Mouse (Mus musculus): ENCODE measurements around the gene Kif1c. TPM values are rescaled to one million over a fixed set of nuclear protein-coding genes. Genes with fewer than 3 reads are reported as not detected.

Kif1c gene
- polyA plus RNA-seq (2017; shearing (Covaris generic)) = 0.38 TPM

GRCm38 (mm10) chr11:70699722-70700556 is at the start of gene Kif1c, which contains the start of gene Inca1:
TSS of gene Kif1c (plus strand) at chr11:70700548.
TSS of gene Inca1 (minus strand) at chr11:70700155.

GRCm38 (mm10) chr11:70654198-70654922 is 46.0 kb upstream of the Kif1c start, which contains the start of gene Pfn1:
TSS of gene Pfn1 (minus strand) at chr11:70654644.

GRCm38 (mm10) chr11:70656964-70657363 is 43.4 kb upstream of the Kif1c start, which contains the start of gene Eno3:
TSS of gene Eno3 (plus strand) at chr11:70657202.

GRCm38 (mm10) chr11:70668771-70669505 is 31.4 kb upstream of the Kif1c start, which contains the start of gene Spag7:
TSS of gene Spag7 (minus strand) at chr11:70669416.

DNA sequence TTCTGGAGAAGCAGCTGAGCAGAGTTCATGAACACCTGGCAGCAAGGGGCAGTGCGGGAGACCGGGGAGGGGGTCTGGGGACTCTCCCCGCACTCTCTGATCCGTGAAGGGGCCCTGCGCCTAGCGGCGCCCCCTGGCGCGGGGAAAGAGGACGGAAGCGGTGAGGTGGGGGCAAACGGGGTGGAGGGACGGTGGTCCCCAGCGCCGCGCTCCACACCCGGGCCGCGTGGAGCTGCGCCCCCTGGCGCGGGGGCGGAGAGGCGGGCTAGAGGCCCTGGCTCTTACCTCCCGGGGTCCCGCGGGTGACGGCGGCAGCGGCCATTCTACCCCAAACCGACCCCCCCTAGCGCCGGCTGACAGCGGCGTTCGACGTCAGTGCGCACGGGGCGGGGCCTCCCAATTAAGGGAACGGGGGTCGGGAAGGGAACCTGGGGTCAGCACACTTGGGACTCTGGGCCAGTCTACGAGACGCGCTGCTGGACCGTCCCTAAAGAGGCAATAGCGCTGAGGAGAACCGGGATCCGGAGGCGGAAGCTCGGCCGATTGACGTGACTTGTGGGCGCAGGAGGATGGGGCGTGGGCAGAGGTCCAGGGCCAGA is 12.6 kb upstream of the Kif1c start, which contains the start of gene Camta2:
Gene Camta2 (minus strand): TSS at position 505 of the 599 bp plus-strand sequence.

GRCm38 (mm10) chr11:70763936-70764808 is 63.8 kb downstream of the Kif1c start, which contains the start of gene Zfp3:
TSS of gene Zfp3 (plus strand) at chr11:70764209.

Other genes starting within 250 kb of the Kif1c start
- 81.1 TPM for gene Med11, start 248.6 kb upstream of the Kif1c start, polyA plus RNA-seq (2017; shearing (Covaris generic))
- not detected for gene Zmynd15, start 241.1 kb upstream of the Kif1c start, polyA plus RNA-seq (2017; shearing (Covaris generic))
- gene Cxcl16, start 240.6 kb upstream of the Kif1c start, polyA plus RNA-seq (2017; shearing (Covaris generic)) = 0.57 TPM
- gene Tm4sf5, start 195.3 kb upstream of the Kif1c start, polyA plus RNA-seq (2017; shearing (Covaris generic)) = 4.0 TPM
- gene Vmo1, start 185.9 kb upstream of the Kif1c start, polyA plus RNA-seq (2017; shearing (Covaris generic)) = not detected
- not detected for gene Gltpd2, start 181.4 kb upstream of the Kif1c start, polyA plus RNA-seq (2017; shearing (Covaris generic))
- 374 TPM for gene Psmb6, start 175.2 kb upstream of the Kif1c start, polyA plus RNA-seq (2017; shearing (Covaris generic))
- not detected for gene Gm40193, start 167.6 kb upstream of the Kif1c start, polyA plus RNA-seq (2017; shearing (Covaris generic))
- gene Pld2, start 160.5 kb upstream of the Kif1c start, polyA plus RNA-seq (2017; shearing (Covaris generic)) = 2.5 TPM
- 8.1 TPM for gene Mink1, start 137.7 kb upstream of the Kif1c start, polyA plus RNA-seq (2017; shearing (Covaris generic))
- gene 4930544D05Rik, start 84.7 kb upstream of the Kif1c start, polyA plus RNA-seq (2017; shearing (Covaris generic)) = not detected
- gene Chrne, start 81.3 kb upstream of the Kif1c start, polyA plus RNA-seq (2017; shearing (Covaris generic)) = 1.1 TPM
- gene Gp1ba, start 61.4 kb upstream of the Kif1c start, polyA plus RNA-seq (2017; shearing (Covaris generic)) = 0.10 TPM
- gene Rnf167, start 53.3 kb upstream of the Kif1c start, polyA plus RNA-seq (2017; shearing (Covaris generic)) = 396 TPM
- 170 TPM for gene Slc25a11, start 53.1 kb upstream of the Kif1c start, polyA plus RNA-seq (2017; shearing (Covaris generic))
- gene Pfn1, start 45.9 kb upstream of the Kif1c start, polyA plus RNA-seq (2017; shearing (Covaris generic)) = 4,385 TPM
- gene Eno3, start 43.3 kb upstream of the Kif1c start, polyA plus RNA-seq (2017; shearing (Covaris generic)) = 35.5 TPM
- gene Spag7, start 31.1 kb upstream of the Kif1c start, polyA plus RNA-seq (2017; shearing (Covaris generic)) = 98.7 TPM
- gene Camta2, start 12.4 kb upstream of the Kif1c start, polyA plus RNA-seq (2017; shearing (Covaris generic)) = 57.4 TPM
- gene Inca1, start 393 bp upstream of the Kif1c start, polyA plus RNA-seq (2017; shearing (Covaris generic)) = 0.77 TPM
- gene Zfp3, start 63.7 kb downstream of the Kif1c start, polyA plus RNA-seq (2017; shearing (Covaris generic)) = 5.4 TPM
- 0.60 TPM for gene Scimp, start 112.0 kb downstream of the Kif1c start, polyA plus RNA-seq (2017; shearing (Covaris generic))
- 12.2 TPM for gene Rabep1, start 144.2 kb downstream of the Kif1c start, polyA plus RNA-seq (2017; shearing (Covaris generic))